Comparison of ENCODE assay signal across 27 mouse cellular contexts in genomic region chr5:30580725-30581124, GRCm38 (mm10). TPM values are rescaled to one million over a fixed set of nuclear protein-coding genes. Genes with fewer than 3 reads are reported as not detected.
DNase-seq lines count a peak whose midpoint lies in the region; ATAC-seq lines count a peak whose summit lies in the region.
"Had no signal": no experiment of that assay in that cellular context is flagged by ENCODE, and none has a peak within 500 bp of the region (broad histone marks: within the 10 kb centered on the region; RNA-seq: fewer than 3 reads in every experiment).

No protein-coding gene starts in this region.

- no peaks in the 10 kb centered on the region for H3K9me3 ChIP-seq in hindbrain, embryonic 13.5 days
- no peaks in the 10 kb centered on the region for H3K9me3 ChIP-seq in hindbrain, embryonic 14.5 days (ENCODE audit: control insufficient read depth, low read length)
- H3K9me3 ChIP-seq: embryonic facial prominence, embryonic 15.5 days; forebrain, embryonic 10.5 days; G1E; heart, embryonic 12.5 days; hindbrain, embryonic 12.5 days; intestine, embryonic 15.5 days had no signal

- 69% methylated on average over 6 of the region's 6 CpGs for WGBS in hindbrain, embryonic 13.5 days
- WGBS in hindbrain, embryonic 14.5 days, result 58% methylated on average over 6 of the region's 6 CpGs

- H3K36me3 ChIP-seq in hindbrain, embryonic 13.5 days, result no peaks in the 10 kb centered on the region
- H3K36me3 ChIP-seq in hindbrain, embryonic 14.5 days (replicated peaks; ENCODE audit: control insufficient read depth, insufficient read depth), result no peaks in the 10 kb centered on the region
- H3K36me3 ChIP-seq: embryonic facial prominence, embryonic 15.5 days; forebrain, embryonic 10.5 days; G1E; heart, embryonic 12.5 days; hindbrain, embryonic 12.5 days; intestine, embryonic 15.5 days had no signal

- H3K9ac ChIP-seq in hindbrain, embryonic 13.5 days, result no peak overlapping the region
- H3K9ac ChIP-seq in hindbrain, embryonic 14.5 days, result no peak overlapping the region
- H3K9ac ChIP-seq: embryonic facial prominence, embryonic 15.5 days; heart, embryonic 12.5 days; hindbrain, embryonic 12.5 days; intestine, embryonic 15.5 days had no signal

- H3K4me2 ChIP-seq in hindbrain, embryonic 13.5 days, result no peak overlapping the region
- H3K4me2 ChIP-seq in hindbrain, embryonic 14.5 days (replicated peaks), result no peak overlapping the region
- H3K4me2 ChIP-seq: embryonic facial prominence, embryonic 15.5 days; heart, embryonic 12.5 days; hindbrain, embryonic 12.5 days; intestine, embryonic 15.5 days had no signal

- no peak; the same call in 1 of the 2 replicates for ATAC-seq in hindbrain, embryonic 13.5 days (ENCODE audit: low FRiP score)
- ATAC-seq in hindbrain, embryonic 14.5 days (ENCODE audit: low FRiP score), result no peak
- ATAC-seq: CD4-positive, CD25-positive, alpha-beta regulatory T cell, adult 4 months; intestine, embryonic 15.5 days had no signal

- 0 out of 2 replicates have a peak overlapping the region, but pooled peaks have one; percentile 12 for H3K27ac ChIP-seq in hindbrain, embryonic 13.5 days
- H3K27ac ChIP-seq in hindbrain, embryonic 14.5 days, result no peak overlapping the region
- H3K27ac ChIP-seq: embryonic facial prominence, embryonic 15.5 days; forebrain, embryonic 10.5 days; gastrocnemius, adult 2 months; hindbrain, embryonic 12.5 days; intestine, embryonic 15.5 days had no signal

- peak; percentile 48 to 70 for DNase-seq in adrenal gland, adult (ENCODE audit: inconsistent age in 2 of 2, low spot score in 1 of 2)
- DNase-seq in adrenal gland, adult 8-10 months, result no peak
- DNase-seq in cerebellum, adult 9-11 months, result peak; percentile 25
- DNase-seq in cerebellum, postnatal 4 days (ENCODE audit: low spot score in 2 of 2), result no peak
- no peak for DNase-seq in hindbrain, embryonic 14.5 days (ENCODE audit: low spot score)
- peak; percentile 76 for DNase-seq in MN1 (ENCODE audit: low spot score)
- no peak for DNase-seq in urinary bladder, adult 2 months (ENCODE audit: low spot score)
- DNase-seq: B cell, adult 2 months; cerebellum, adult 2 months; cerebellum, postnatal 36 days; gastrocnemius, adult 2 months; gastrocnemius, postnatal 25 days; heart, postnatal 4 days; kidney, adult 18-20 months had no signal

- peaks cover 5% of the 10 kb centered on the region; the same call in 1 of the 2 replicates for H3K4me1 ChIP-seq in hindbrain, embryonic 13.5 days (replicated peaks)
- no peaks in the 10 kb centered on the region for H3K4me1 ChIP-seq in hindbrain, embryonic 14.5 days (replicated peaks; ENCODE audit: control insufficient read depth, insufficient read depth, low read length)
- H3K4me1 ChIP-seq: embryonic facial prominence, embryonic 15.5 days; forebrain, embryonic 10.5 days; hindbrain, embryonic 12.5 days; intestine, embryonic 15.5 days had no signal

- H3K4me3 ChIP-seq in hindbrain, embryonic 13.5 days, result no peak overlapping the region
- H3K4me3 ChIP-seq in hindbrain, embryonic 14.5 days (replicated peaks; ENCODE audit: low read length), result no peak overlapping the region
- H3K4me3 ChIP-seq: embryonic facial prominence, embryonic 15.5 days; erythroblast, embryonic 14.5 days; forebrain, embryonic 10.5 days; gastrocnemius, adult 2 months; heart, embryonic 12.5 days; hindbrain, embryonic 12.5 days; intestine, embryonic 15.5 days had no signal

- peaks cover 16% of the 10 kb centered on the region for H3K27me3 ChIP-seq in hindbrain, embryonic 13.5 days
- peaks cover under 1% of the 10 kb centered on the region; the same call in 1 of the 2 replicates for H3K27me3 ChIP-seq in hindbrain, embryonic 14.5 days (ENCODE audit: control insufficient read depth, insufficient read depth, low read length)
- H3K27me3 ChIP-seq: heart, embryonic 12.5 days; intestine, embryonic 15.5 days had no signal

RNA-seq across cellular contexts. Expression of gene Kcnk3, which starts 7.2 kb away (rescaled TPM):
- total RNA-seq in adrenal gland, adult 8-10 months (2022), result 1,000 to 10,000 TPM; 1,385 to 1,638 (median 1,575) TPM
- 4.3 and 4.5 TPM in 2 replicates for polyA plus RNA-seq in hindbrain, embryonic 13.5 days (2015; fragmentation: Nextera tagmentation; extraction: Ambion mirVana)
- 11.7 and 13.6 TPM in 2 replicates for polyA plus RNA-seq in hindbrain, embryonic 14.5 days (2014; fragmentation: Nextera tagmentation; extraction: Ambion mirVana)
- 15.1 and 28.4 TPM in 2 replicates for polyA plus RNA-seq in urinary bladder, adult 2 months (2012; rRNA removed)
- total RNA-seq: granulocyte monocyte progenitor cell, adult 5-6 weeks had no signal
- polyA plus RNA-seq: erythroblast, embryonic 14.5 days; G1E had no signal

RNA-seq across cellular contexts. Expression of gene Cib4, which starts 35.1 kb away (rescaled TPM):
- total RNA-seq in adrenal gland, adult 8-10 months (2022), result 1 to 10 TPM; 1.9 to 6.7 (median 3.7) TPM
- not detected in 2 replicates for polyA plus RNA-seq in hindbrain, embryonic 13.5 days (2015; fragmentation: Nextera tagmentation; extraction: Ambion mirVana)
- not detected in 2 replicates for polyA plus RNA-seq in hindbrain, embryonic 14.5 days (2014; fragmentation: Nextera tagmentation; extraction: Ambion mirVana)
- 0.32 and 0.40 TPM in 2 replicates for polyA plus RNA-seq in urinary bladder, adult 2 months (2012; rRNA removed)
- total RNA-seq: G1E; gastrocnemius, adult 2 months; gastrocnemius, postnatal 25 days; granulocyte monocyte progenitor cell, adult 5-6 weeks; heart, adult 8-10 months; heart, postnatal 4 days had no signal
- polyA plus RNA-seq: CD4-positive, CD25-positive, alpha-beta regulatory T cell, adult 4 months; cerebellum, adult 2 months; embryonic facial prominence, embryonic 11.5 days; erythroblast, embryonic 14.5 days; forebrain, embryonic 10.5 days; G1E; heart, embryonic 12.5 days; heart, postnatal 0 days; hindbrain, embryonic 12.5 days; intestine, embryonic 15.5 days had no signal

Comparison
In these comparisons a context has a peak if more than half of its experiments do, and no peak if none do; other contexts are left out.
1. DNase-seq: peak in adrenal gland, adult (2 of 2), cerebellum, adult 9-11 months (single experiment) and MN1 (single experiment); none in adrenal gland, adult 8-10 months (single experiment), cerebellum, postnatal 4 days (0 of 2), hindbrain, embryonic 14.5 days (single experiment) and urinary bladder, adult 2 months (single experiment).